Mouse (Mus musculus): ENCODE results near the gene Stard13. TPM values are rescaled to one million over a fixed set of nuclear protein-coding genes. Genes with fewer than 3 reads are reported as not detected.
A peak's percentile ranks its signal among the peaks of the same experiment; 100 is the strongest.

The Stard13 gene
- polyA plus RNA-seq, 1 experiment from 2014 or later = 3.6 TPM

DNA sequence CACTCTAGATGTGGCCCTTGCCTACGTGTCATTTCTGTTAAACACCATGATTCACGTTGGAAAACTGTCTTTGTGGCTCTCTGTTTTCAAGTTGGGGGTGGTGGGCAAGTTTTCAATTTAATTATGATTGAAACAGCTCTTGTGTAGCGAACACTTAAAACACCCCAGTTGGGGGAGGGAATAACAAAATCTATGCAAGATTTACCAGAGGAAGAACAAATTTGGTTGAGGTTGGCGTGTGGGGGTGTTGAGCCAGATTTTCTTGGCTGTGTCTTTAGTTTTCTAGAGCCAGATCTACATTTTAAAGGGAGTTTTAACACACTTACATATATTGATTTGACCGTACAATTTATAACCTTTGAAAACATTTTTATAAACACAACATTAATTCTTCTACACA lies 173.9 kb downstream of the Stard13 start:
- H3K4me2 ChIP-seq (ENCODE audit: low read length) = no peak overlapping the region
- H3K9ac ChIP-seq (ENCODE audit: low read depth, low read length) = no peak overlapping the region
- no peak for ATAC-seq
- WGBS = 91% methylated on average over 5 of the region's 5 CpGs
- no peaks in the 10 kb centered on the region; the same call in 1 of the 2 replicates for H3K9me3 ChIP-seq (replicated peaks; ENCODE audit: control insufficient read depth, low read length, poor library complexity, severe bottlenecking)
- no peak overlapping the region for H3K27ac ChIP-seq (ENCODE audit: low read length)
- no peaks in the 10 kb centered on the region for H3K36me3 ChIP-seq (ENCODE audit: control insufficient read depth, insufficient read depth, low read length)
- H3K4me1 ChIP-seq (ENCODE audit: control insufficient read depth, insufficient read depth, low read length) = peaks cover 3% of the 10 kb centered on the region; the same call in 1 of the 2 replicates
- no peaks in the 10 kb centered on the region for H3K27me3 ChIP-seq (ENCODE audit: control insufficient read depth, insufficient read depth, low read depth, low read length)
- no peak overlapping the region for H3K4me3 ChIP-seq (ENCODE audit: low read depth, low read length)

DNA sequence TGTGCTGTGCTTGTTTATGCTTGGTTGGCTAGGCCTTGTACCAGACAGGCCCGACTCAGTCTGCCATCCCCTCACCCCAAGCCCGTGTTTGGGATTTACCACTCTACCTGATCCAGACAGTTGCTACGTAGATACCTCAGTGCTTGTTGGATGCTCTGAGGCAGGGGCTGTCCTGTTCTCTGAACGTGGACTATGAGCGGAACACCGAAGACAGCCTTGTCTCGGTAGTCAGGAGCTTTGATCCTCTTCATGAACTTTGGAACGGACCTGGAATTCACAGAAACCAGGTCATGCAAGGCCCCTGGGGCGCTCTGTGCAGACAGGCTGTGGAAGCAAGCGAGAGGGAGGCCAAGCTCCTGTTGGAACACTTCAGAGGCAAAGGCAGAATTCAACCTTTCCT lies 174.3 kb downstream of the Stard13 start:
- H3K4me3 ChIP-seq (ENCODE audit: low read depth, low read length) = no peak overlapping the region
- H3K9me3 ChIP-seq (replicated peaks; ENCODE audit: control insufficient read depth, low read length, poor library complexity, severe bottlenecking) = no peaks in the 10 kb centered on the region; the same call in 1 of the 2 replicates
- H3K4me1 ChIP-seq (ENCODE audit: control insufficient read depth, insufficient read depth, low read length) = peaks cover 3% of the 10 kb centered on the region; the same call in 1 of the 2 replicates
- no peaks in the 10 kb centered on the region for H3K36me3 ChIP-seq (ENCODE audit: control insufficient read depth, insufficient read depth, low read length)
- no peaks in the 10 kb centered on the region for H3K27me3 ChIP-seq (ENCODE audit: control insufficient read depth, insufficient read depth, low read depth, low read length)
- ATAC-seq = no peak
- no peak overlapping the region for H3K27ac ChIP-seq (ENCODE audit: low read length)
- no peak overlapping the region for H3K9ac ChIP-seq (ENCODE audit: low read depth, low read length)
- WGBS = 90% methylated on average over 10 of the region's 10 CpGs
- H3K4me2 ChIP-seq (ENCODE audit: low read length) = no peak overlapping the region

GRCm38 (mm10) chr5:151057716-151058115 lies 175.9 kb downstream of the Stard13 start:
- no peak overlapping the region for H3K27ac ChIP-seq (ENCODE audit: low read length)
- H3K4me1 ChIP-seq (ENCODE audit: control insufficient read depth, insufficient read depth, low read length) = peaks cover 3% of the 10 kb centered on the region; the same call in 1 of the 2 replicates
- no peak for ATAC-seq
- WGBS = 92% methylated on average over 5 of the region's 5 CpGs
- no peak overlapping the region for H3K4me3 ChIP-seq (ENCODE audit: low read depth, low read length)
- no peak overlapping the region for H3K9ac ChIP-seq (ENCODE audit: low read depth, low read length)
- H3K4me2 ChIP-seq (ENCODE audit: low read length) = no peak overlapping the region
- H3K27me3 ChIP-seq (ENCODE audit: control insufficient read depth, insufficient read depth, low read depth, low read length) = no peaks in the 10 kb centered on the region
- no peaks in the 10 kb centered on the region for H3K36me3 ChIP-seq (ENCODE audit: control insufficient read depth, insufficient read depth, low read length)
- no peaks in the 10 kb centered on the region; the same call in 1 of the 2 replicates for H3K9me3 ChIP-seq (replicated peaks; ENCODE audit: control insufficient read depth, low read length, poor library complexity, severe bottlenecking)

GRCm38 (mm10) chr5:151056920-151057294 lies 176.7 kb downstream of the Stard13 start:
- 74% methylated on average over 6 of the region's 6 CpGs for WGBS
- Histone ChIP-seq H3K27ac (ENCODE audit: low read length) (no peak overlapping the region), H3K4me3 (ENCODE audit: low read depth, low read length) (no peak overlapping the region), H3K9me3 (replicated peaks; ENCODE audit: control insufficient read depth, low read length, poor library complexity, severe bottlenecking) (no peaks in the 10 kb centered on the region), H3K27me3 (ENCODE audit: control insufficient read depth, insufficient read depth, low read depth, low read length) (no peaks in the 10 kb centered on the region), H3K36me3 (ENCODE audit: control insufficient read depth, insufficient read depth, low read length) (no peaks in the 10 kb centered on the region), H3K4me1 (ENCODE audit: control insufficient read depth, insufficient read depth, low read length) (peaks cover 3% of the 10 kb centered on the region; the same call in 1 of the 2 replicates), H3K9ac (ENCODE audit: low read depth, low read length) (no peak overlapping the region), H3K4me2 (ENCODE audit: low read length) (no peak overlapping the region)
- no peak for ATAC-seq

GRCm38 (mm10) chr5:151056255-151056919 lies 177.2 kb downstream of the Stard13 start:
- 0 out of 2 replicates have a peak overlapping the region, but pooled peaks have one; percentile 17 for H3K4me2 ChIP-seq (ENCODE audit: low read length)
- WGBS = 74% methylated on average over 12 of the region's 12 CpGs

DNA sequence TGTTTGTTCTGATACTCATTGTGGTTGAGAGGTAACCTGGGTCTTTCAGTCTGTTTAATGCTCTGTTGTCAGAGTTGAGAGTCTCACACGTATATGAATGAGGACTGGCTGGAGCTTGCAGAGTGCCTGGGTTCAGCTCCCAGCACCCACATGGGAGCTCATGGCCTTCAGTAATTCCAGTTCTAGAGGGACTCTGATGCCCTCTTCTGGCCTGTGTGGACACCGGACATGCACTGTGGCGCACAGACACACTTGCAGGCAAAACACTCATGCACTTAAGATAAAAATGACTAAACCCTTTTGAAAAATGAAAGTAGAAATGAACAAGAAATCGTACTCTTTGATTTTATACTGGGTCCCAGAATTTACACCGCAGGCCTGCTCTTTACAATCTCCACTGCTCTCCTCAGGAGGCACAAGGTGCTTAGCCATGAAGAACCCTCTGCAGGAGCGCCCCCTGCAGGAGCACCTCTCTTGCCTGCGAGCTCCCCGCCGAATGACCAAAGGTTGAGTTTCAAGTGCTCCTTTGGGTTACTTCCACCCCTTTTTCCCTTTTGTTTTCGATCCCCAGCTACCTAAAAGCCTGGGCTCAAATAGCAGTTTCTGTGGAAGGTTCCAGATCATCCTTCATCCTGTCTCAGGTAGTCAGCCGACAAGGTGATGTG lies 178.1 kb downstream of the Stard13 start:
- Histone ChIP-seq H3K36me3 (ENCODE audit: control insufficient read depth, insufficient read depth, low read length) (no peaks in the 10 kb centered on the region), H3K4me3 (ENCODE audit: low read depth, low read length) (no peak overlapping the region), H3K27ac (ENCODE audit: low read length) (peak overlapping the region; percentile 51; the same call in 1 of the 2 replicates), H3K27me3 (ENCODE audit: control insufficient read depth, insufficient read depth, low read depth, low read length) (no peaks in the 10 kb centered on the region), H3K9ac (ENCODE audit: low read depth, low read length) (no peak overlapping the region), H3K9me3 (replicated peaks; ENCODE audit: control insufficient read depth, low read length, poor library complexity, severe bottlenecking) (no peaks in the 10 kb centered on the region), H3K4me1 (ENCODE audit: control insufficient read depth, insufficient read depth, low read length) (peaks cover 2% of the 10 kb centered on the region; the same call in 1 of the 2 replicates), H3K4me2 (ENCODE audit: low read length) (no peak overlapping the region)
- WGBS = 95% methylated on average over 11 of the region's 11 CpGs
- ATAC-seq = no peak

More at GRCm38 (mm10) chr5:151056255-151056919, 177.2 kb downstream of the Stard13 start:
- ATAC-seq = 0 out of 2 replicates have a peak, but pooled peaks have one; percentile 42
- H3K9me3 ChIP-seq (replicated peaks; ENCODE audit: control insufficient read depth, low read length, poor library complexity, severe bottlenecking) = no peaks in the 10 kb centered on the region
- H3K27ac ChIP-seq (ENCODE audit: low read length) = peak overlapping the region; percentile 51
- H3K4me3 ChIP-seq (ENCODE audit: low read depth, low read length) = no peak overlapping the region
- no peak overlapping the region for H3K9ac ChIP-seq (ENCODE audit: low read depth, low read length)
- no peaks in the 10 kb centered on the region for H3K27me3 ChIP-seq (ENCODE audit: control insufficient read depth, insufficient read depth, low read depth, low read length)
- no peaks in the 10 kb centered on the region for H3K36me3 ChIP-seq (ENCODE audit: control insufficient read depth, insufficient read depth, low read length)
- H3K4me1 ChIP-seq (ENCODE audit: control insufficient read depth, insufficient read depth, low read length) = peaks cover 3% of the 10 kb centered on the region; the same call in 1 of the 2 replicates

GRCm38 (mm10) chr5:151054743-151055114 lies 178.9 kb downstream of the Stard13 start:
- H3K4me2 ChIP-seq (ENCODE audit: low read length) = no peak overlapping the region
- H3K4me3 ChIP-seq (ENCODE audit: low read depth, low read length) = no peak overlapping the region
- H3K27ac ChIP-seq (ENCODE audit: low read length) = no peak overlapping the region
- no peaks in the 10 kb centered on the region for H3K36me3 ChIP-seq (ENCODE audit: control insufficient read depth, insufficient read depth, low read length)
- H3K4me1 ChIP-seq (ENCODE audit: control insufficient read depth, insufficient read depth, low read length) = no peaks in the 10 kb centered on the region
- no peak overlapping the region for H3K9ac ChIP-seq (ENCODE audit: low read depth, low read length)
- WGBS = 46% methylated on average over 4 of the region's 4 CpGs
- no peaks in the 10 kb centered on the region for H3K9me3 ChIP-seq (replicated peaks; ENCODE audit: control insufficient read depth, low read length, poor library complexity, severe bottlenecking)
- no peaks in the 10 kb centered on the region for H3K27me3 ChIP-seq (ENCODE audit: control insufficient read depth, insufficient read depth, low read depth, low read length)
- ATAC-seq = no peak

GRCm38 (mm10) chr5:151054100-151054742 lies 179.4 kb downstream of the Stard13 start:
- Histone ChIP-seq H3K27me3 (ENCODE audit: control insufficient read depth, insufficient read depth, low read depth, low read length) (no peaks in the 10 kb centered on the region), H3K9me3 (replicated peaks; ENCODE audit: control insufficient read depth, low read length, poor library complexity, severe bottlenecking) (no peaks in the 10 kb centered on the region), H3K36me3 (ENCODE audit: control insufficient read depth, insufficient read depth, low read length) (no peaks in the 10 kb centered on the region), H3K9ac (ENCODE audit: low read depth, low read length) (no peak overlapping the region), H3K4me3 (ENCODE audit: low read depth, low read length) (no peak overlapping the region), H3K27ac (ENCODE audit: low read length) (no peak overlapping the region), H3K4me1 (ENCODE audit: control insufficient read depth, insufficient read depth, low read length) (no peaks in the 10 kb centered on the region), H3K4me2 (ENCODE audit: low read length) (no peak overlapping the region)
- 33% methylated on average over 7 of the region's 7 CpGs for WGBS
- ATAC-seq = no peak

DNA sequence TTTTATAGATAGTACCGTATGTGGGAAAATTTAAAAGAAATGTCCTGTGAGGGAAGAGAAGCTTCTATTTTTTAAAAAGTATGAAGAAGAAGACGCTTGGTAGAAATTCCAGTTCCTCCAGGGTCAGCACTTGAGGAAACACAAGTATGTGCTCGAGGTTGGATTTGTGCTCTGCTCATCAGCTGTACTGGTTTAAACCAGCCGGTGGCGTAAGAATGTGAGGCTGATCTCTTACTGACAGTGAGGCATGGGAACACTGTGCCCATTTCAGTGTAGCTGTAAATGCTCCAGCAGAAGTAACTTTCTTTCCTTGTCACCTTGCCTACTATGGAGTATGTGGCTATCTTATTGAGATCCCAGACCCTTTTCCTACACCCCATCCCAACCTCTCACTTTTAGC lies 180.4 kb downstream of the Stard13 start:
- WGBS = 95% methylated on average over 5 of the region's 5 CpGs
- H3K27ac ChIP-seq (ENCODE audit: low read length) = no peak overlapping the region
- no peaks in the 10 kb centered on the region for H3K27me3 ChIP-seq (ENCODE audit: control insufficient read depth, insufficient read depth, low read depth, low read length)
- ATAC-seq = no peak
- no peaks in the 10 kb centered on the region for H3K36me3 ChIP-seq (ENCODE audit: control insufficient read depth, insufficient read depth, low read length)
- H3K9me3 ChIP-seq (replicated peaks; ENCODE audit: control insufficient read depth, low read length, poor library complexity, severe bottlenecking) = no peaks in the 10 kb centered on the region
- no peak overlapping the region for H3K4me2 ChIP-seq (ENCODE audit: low read length)
- no peak overlapping the region for H3K9ac ChIP-seq (ENCODE audit: low read depth, low read length)
- H3K4me3 ChIP-seq (ENCODE audit: low read depth, low read length) = no peak overlapping the region
- H3K4me1 ChIP-seq (ENCODE audit: control insufficient read depth, insufficient read depth, low read length) = no peaks in the 10 kb centered on the region
